Mouse (Mus musculus): ENCODE measurements around the gene Xrcc1.

- no peak for TF ChIP-seq CTCF (IDR thresholded peaks at IDR 0.05; ENCODE audit: borderline replicate concordance, extremely low read depth, insufficient read depth, insufficient read length)
- TF ChIP-seq POLR2A (IDR thresholded peaks at IDR 0.05; ENCODE audit: borderline replicate concordance, extremely low read depth, insufficient read depth, insufficient read length, poor library complexity, severe bottlenecking): peak; percentile 65; the same call in 1 of the 2 replicates
Measured at GRCm38 (mm10) chr7:24593621-24594308, 47.7 kb downstream of the Xrcc1 start.

Measured in brain, embryonic 14.5 days (tissue).